Mouse (Mus musculus): Measurements from ENCODE around the gene Tex14. TPM values are rescaled to one million over a fixed set of nuclear protein-coding genes. Genes with fewer than 3 reads are reported as not detected.
A peak's percentile ranks its signal among the peaks of the same experiment; 100 is the strongest.

The Tex14 gene
- polyA plus RNA-seq, 1 experiment from 2014 or later, result 0.36 TPM

DNA sequence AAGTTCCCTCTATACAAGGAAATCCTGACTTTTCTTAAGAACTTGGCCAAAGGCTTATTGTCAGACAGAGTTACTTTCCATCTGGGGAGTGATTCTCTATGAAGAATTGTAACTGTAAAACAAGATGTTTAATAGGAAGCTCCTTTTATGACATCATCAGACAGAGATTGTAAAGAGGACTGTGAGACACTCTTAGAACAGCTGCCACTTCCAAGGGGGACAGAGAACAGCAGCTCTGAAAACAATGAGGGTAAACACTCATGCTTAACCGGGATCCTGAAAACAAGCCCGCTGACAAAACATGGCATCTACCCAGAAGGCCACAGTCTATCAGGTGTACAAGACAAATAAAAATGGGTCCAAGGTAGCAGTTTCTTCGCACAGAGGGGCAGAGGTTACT is 161.6 kb downstream of the Tex14 start, which contains the start of gene Gm11492:
TSS of gene Gm11492 (plus strand) at position 153 of the 400 bp plus-strand sequence.
- 78% methylated on average over 3 of the region's 3 CpGs for WGBS

DNA sequence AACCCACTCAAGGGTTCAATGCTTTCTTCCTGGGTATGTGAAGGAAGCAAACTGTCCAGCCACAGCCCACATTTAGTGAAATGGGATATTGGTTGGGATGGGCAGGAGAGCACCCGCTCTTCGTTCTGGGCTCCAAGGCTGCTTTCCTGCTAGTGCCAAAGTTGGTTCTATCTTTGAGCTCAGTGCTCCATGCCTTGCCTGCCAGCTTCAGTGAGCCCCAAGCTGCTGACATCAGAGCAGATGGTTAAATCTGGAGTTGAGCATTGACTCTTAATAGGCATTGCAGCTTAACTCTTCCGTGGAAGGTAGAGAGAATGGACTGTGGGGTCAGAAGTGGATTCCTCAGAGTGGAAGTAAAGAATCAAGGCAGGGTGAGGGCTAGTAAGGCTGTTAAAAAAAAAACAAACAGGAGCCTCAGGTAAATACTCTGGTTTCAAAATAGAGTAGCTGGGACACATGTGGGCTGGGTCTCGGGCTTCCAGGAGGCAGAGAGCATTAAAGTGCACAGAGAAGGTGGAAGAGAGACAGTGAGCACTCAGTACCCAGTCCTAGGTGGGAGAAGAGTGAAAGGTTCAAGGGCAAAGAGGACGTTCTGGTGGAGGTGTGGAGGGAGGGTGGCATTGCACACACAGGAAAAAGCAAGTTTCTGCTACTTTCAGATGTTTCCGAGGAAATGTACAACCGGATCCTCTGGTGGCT is 163.5 kb downstream of the Tex14 start, which contains the start of gene Sept4:
TSS of gene Sept4 (plus strand) at position 649 of the 699 bp plus-strand sequence.
- no peak for ATAC-seq (ENCODE audit: insufficient read depth, low FRiP score)
- Histone ChIP-seq H3K27ac (ENCODE audit: low read length) (no peak within 1 kb of the TSS), H3K9me3 (replicated peaks; ENCODE audit: control insufficient read depth, low read length) (no peaks in the 10 kb centered on the region), H3K4me1 (ENCODE audit: control insufficient read depth, insufficient read depth, low read length) (no peaks in the 10 kb centered on the region), H3K36me3 (ENCODE audit: control insufficient read depth, insufficient read depth, low read length) (no peaks in the 10 kb centered on the region), H3K27me3 (ENCODE audit: control insufficient read depth, insufficient read depth, low read length) (no peaks in the 10 kb centered on the region), H3K4me2 (ENCODE audit: low read depth, low read length) (no peak within 1 kb of the TSS), H3K9ac (ENCODE audit: low read length) (no peak within 1 kb of the TSS), H3K4me3 (replicated peaks; ENCODE audit: low read length) (no peak within 1 kb of the TSS)
- WGBS, result 70% methylated on average over 7 of the region's 7 CpGs

More for the DNA sequence above, 161.6 kb downstream of the Tex14 start, which contains the start of gene Gm11492:
- Histone ChIP-seq H3K27ac (ENCODE audit: low read length) (no peak within 1 kb of the TSS), H3K4me2 (ENCODE audit: low read depth, low read length) (no peak within 1 kb of the TSS), H3K9me3 (replicated peaks; ENCODE audit: control insufficient read depth, low read length) (no peaks in the 10 kb centered on the region), H3K9ac (ENCODE audit: low read length) (no peak within 1 kb of the TSS), H3K4me3 (replicated peaks; ENCODE audit: low read length) (no peak within 1 kb of the TSS), H3K36me3 (ENCODE audit: control insufficient read depth, insufficient read depth, low read length) (no peaks in the 10 kb centered on the region), H3K4me1 (ENCODE audit: control insufficient read depth, insufficient read depth, low read length) (no peaks in the 10 kb centered on the region), H3K27me3 (ENCODE audit: control insufficient read depth, insufficient read depth, low read length) (no peaks in the 10 kb centered on the region)
- ATAC-seq (ENCODE audit: insufficient read depth, low FRiP score), result no peak

DNA sequence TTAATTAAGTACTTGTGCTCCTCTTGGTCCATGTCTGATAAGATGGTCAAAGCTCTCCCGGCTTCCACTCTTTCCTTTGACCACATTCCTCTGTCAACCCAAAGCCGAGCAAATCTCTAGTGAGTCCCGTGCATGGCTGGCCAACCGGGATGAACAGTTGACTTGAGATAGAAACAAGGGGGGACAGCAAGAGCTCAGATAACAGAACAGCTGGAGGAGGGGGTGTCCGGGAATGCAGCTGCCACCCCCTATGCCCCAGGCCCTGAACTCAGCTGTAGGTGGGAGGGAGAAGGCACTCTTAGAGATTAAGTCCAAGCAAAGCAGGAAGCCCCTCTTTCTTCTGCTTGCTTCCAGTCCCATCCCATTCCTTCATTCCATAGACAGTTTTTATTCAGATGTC is 165.9 kb downstream of the Tex14 start:
- Histone ChIP-seq H3K9ac (ENCODE audit: low read length) (no peak overlapping the region), H3K9me3 (replicated peaks; ENCODE audit: control insufficient read depth, low read length) (no peaks in the 10 kb centered on the region), H3K4me2 (ENCODE audit: low read depth, low read length) (no peak overlapping the region), H3K27ac (ENCODE audit: low read length) (no peak overlapping the region), H3K27me3 (ENCODE audit: control insufficient read depth, insufficient read depth, low read length) (no peaks in the 10 kb centered on the region), H3K36me3 (ENCODE audit: control insufficient read depth, insufficient read depth, low read length) (no peaks in the 10 kb centered on the region), H3K4me1 (ENCODE audit: control insufficient read depth, insufficient read depth, low read length) (no peaks in the 10 kb centered on the region), H3K4me3 (replicated peaks; ENCODE audit: low read length) (no peak overlapping the region)
- 56% methylated on average over 5 of the region's 5 CpGs for WGBS
- no peak for ATAC-seq (ENCODE audit: insufficient read depth, low FRiP score)

DNA sequence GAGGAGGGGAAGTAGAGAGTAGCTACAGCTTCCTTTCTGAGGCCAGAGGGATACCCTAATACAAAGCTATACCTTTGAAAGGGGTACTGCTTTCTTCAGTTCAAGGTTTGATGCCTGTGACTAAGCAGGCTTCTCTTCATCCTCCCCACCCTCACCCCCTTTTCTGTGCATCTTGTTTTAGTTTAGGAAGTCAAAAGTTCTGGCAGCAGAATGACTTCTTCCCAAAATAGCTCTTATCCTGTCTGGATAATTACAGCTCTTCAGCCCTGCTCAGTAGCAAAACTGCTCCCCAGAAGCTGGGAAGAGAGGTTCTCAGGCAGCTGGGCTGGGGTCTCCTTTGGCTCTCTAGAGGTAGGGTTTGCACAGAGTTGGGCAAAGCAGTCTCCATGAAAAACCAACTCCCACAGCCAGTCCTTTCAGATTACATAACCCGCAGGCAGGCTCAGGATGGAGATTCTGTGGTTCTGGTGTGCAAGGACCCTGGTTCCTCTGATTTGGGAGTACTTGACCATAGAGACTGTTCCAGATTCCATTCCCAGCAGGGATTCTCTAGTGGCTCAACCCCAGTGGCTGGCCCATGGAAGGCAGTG is 166.6 kb downstream of the Tex14 start:
- H3K4me1 ChIP-seq (ENCODE audit: control insufficient read depth, insufficient read depth, low read length), result no peaks in the 10 kb centered on the region
- no peak overlapping the region for H3K9ac ChIP-seq (ENCODE audit: low read length)
- H3K27ac ChIP-seq (ENCODE audit: low read length), result no peak overlapping the region
- H3K36me3 ChIP-seq (ENCODE audit: control insufficient read depth, insufficient read depth, low read length), result no peaks in the 10 kb centered on the region
- H3K27me3 ChIP-seq (ENCODE audit: control insufficient read depth, insufficient read depth, low read length), result no peaks in the 10 kb centered on the region
- H3K4me3 ChIP-seq (replicated peaks; ENCODE audit: low read length), result no peak overlapping the region
- ATAC-seq (ENCODE audit: insufficient read depth, low FRiP score), result no peak
- 92% methylated on average over 1 of the region's 1 CpGs for WGBS
- no peaks in the 10 kb centered on the region for H3K9me3 ChIP-seq (replicated peaks; ENCODE audit: control insufficient read depth, low read length)
- H3K4me2 ChIP-seq (ENCODE audit: low read depth, low read length), result no peak overlapping the region

DNA sequence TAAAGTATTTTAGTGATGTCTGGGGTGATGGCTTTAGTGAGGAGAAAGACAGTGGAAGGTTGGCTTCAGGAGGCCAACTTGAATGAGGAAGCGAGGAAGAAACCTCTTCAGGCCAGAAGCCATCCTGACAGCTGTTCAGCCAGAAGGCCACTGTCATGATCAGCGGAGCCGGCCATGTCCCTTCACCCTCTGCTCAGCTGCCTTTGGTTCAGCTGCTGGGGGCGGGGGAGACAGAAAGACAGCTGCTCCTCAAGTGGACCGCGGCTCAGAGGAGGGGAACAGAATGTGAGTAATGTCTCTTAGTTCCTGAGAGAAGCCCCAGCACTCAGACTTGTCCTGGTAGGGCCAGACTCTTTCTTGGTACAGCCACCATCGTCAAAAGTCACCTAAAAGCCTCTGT is 168.9 kb downstream of the Tex14 start:
- H3K4me3 ChIP-seq (replicated peaks; ENCODE audit: low read length), result no peak overlapping the region
- H3K9me3 ChIP-seq (replicated peaks; ENCODE audit: control insufficient read depth, low read length), result no peaks in the 10 kb centered on the region
- 64% methylated on average over 7 of the region's 7 CpGs for WGBS
- no peak overlapping the region for H3K4me2 ChIP-seq (ENCODE audit: low read depth, low read length)
- no peak for ATAC-seq (ENCODE audit: insufficient read depth, low FRiP score)
- H3K9ac ChIP-seq (ENCODE audit: low read length), result no peak overlapping the region
- no peak overlapping the region for H3K27ac ChIP-seq (ENCODE audit: low read length)
- H3K27me3 ChIP-seq (ENCODE audit: control insufficient read depth, insufficient read depth, low read length), result no peaks in the 10 kb centered on the region
- no peaks in the 10 kb centered on the region for H3K36me3 ChIP-seq (ENCODE audit: control insufficient read depth, insufficient read depth, low read length)
- peaks cover 5% of the 10 kb centered on the region; the same call in 1 of the 2 replicates for H3K4me1 ChIP-seq (ENCODE audit: control insufficient read depth, insufficient read depth, low read length)

DNA sequence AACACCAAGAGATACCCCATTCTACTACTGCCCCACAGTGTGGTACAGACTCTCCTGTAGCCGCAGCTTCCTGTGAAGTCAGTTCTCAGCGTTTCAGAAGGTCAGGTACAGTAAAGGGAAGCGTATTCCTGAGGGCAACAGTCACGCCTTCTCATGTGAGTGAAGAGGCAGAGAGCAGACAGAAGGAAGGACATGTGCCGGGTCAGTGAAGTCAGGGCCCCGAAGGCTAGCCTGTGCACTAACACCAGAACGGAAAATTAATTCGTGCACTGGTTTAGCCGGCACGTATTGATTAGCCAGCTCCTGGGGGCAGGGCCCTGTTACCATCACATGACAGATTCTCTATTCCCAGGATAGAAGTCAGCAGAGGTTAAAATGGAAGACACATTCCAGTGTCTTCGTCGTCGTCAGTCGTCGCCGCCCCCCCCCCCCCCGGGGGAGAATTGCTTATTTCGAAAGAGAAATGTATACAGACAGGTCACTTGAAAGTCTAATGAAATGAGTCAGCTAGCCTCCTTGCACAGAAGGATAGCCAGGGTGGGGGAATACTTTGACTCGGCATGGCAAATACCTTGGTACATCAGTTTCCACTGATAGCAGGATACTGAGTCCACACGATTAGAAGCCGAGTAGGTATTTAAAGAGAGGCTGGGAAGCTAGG is 169.8 kb downstream of the Tex14 start:
- no peak overlapping the region for H3K4me3 ChIP-seq (replicated peaks; ENCODE audit: low read length)
- no peak overlapping the region for H3K4me2 ChIP-seq (ENCODE audit: low read depth, low read length)
- H3K4me1 ChIP-seq (ENCODE audit: control insufficient read depth, insufficient read depth, low read length), result peaks cover 5% of the 10 kb centered on the region; the same call in 1 of the 2 replicates
- no peaks in the 10 kb centered on the region for H3K27me3 ChIP-seq (ENCODE audit: control insufficient read depth, insufficient read depth, low read length)
- H3K9ac ChIP-seq (ENCODE audit: low read length), result no peak overlapping the region
- 58% methylated on average over 21 of the region's 21 CpGs for WGBS
- no peaks in the 10 kb centered on the region for H3K9me3 ChIP-seq (replicated peaks; ENCODE audit: control insufficient read depth, low read length)
- H3K27ac ChIP-seq (ENCODE audit: low read length), result no peak overlapping the region
- ATAC-seq (ENCODE audit: insufficient read depth, low FRiP score), result no peak
- no peaks in the 10 kb centered on the region for H3K36me3 ChIP-seq (ENCODE audit: control insufficient read depth, insufficient read depth, low read length)

DNA sequence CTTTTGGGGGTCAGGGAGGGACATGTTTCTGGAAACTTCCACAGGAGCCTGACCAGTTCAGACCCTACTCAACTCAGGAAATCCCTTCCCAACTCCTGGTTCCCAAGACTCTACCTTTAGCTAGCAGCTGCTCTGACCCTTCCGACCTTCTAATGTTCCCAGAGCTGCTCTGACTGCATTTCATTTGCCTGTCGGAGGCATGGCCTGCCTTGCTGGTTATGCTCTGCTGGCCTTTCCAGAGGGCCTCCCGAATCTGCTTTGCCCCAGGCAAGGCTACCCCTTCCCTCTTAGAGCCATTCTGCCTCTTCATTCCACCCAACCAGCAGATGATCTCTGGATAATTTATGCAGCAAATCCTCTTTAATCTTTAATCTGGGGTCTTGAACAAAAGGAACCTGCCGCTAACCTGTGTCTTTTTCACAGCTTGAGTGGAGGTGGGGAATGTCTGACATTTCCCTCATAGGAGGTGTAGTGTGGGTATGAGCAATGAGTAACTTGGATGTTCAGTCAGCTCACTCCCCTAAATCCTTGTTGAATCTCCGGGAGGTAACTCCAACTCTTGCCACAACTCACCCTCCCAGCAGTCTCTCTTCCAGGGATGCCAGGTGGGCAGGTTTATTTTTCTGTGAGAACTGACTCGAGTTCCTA is 172.9 kb downstream of the Tex14 start:
- H3K9ac ChIP-seq (ENCODE audit: low read length), result peak overlapping the region; percentile 64; the same call in 1 of the 2 replicates
- 27% methylated on average over 6 of the region's 6 CpGs for WGBS
- no peak for ATAC-seq (ENCODE audit: insufficient read depth, low FRiP score)

DNA sequence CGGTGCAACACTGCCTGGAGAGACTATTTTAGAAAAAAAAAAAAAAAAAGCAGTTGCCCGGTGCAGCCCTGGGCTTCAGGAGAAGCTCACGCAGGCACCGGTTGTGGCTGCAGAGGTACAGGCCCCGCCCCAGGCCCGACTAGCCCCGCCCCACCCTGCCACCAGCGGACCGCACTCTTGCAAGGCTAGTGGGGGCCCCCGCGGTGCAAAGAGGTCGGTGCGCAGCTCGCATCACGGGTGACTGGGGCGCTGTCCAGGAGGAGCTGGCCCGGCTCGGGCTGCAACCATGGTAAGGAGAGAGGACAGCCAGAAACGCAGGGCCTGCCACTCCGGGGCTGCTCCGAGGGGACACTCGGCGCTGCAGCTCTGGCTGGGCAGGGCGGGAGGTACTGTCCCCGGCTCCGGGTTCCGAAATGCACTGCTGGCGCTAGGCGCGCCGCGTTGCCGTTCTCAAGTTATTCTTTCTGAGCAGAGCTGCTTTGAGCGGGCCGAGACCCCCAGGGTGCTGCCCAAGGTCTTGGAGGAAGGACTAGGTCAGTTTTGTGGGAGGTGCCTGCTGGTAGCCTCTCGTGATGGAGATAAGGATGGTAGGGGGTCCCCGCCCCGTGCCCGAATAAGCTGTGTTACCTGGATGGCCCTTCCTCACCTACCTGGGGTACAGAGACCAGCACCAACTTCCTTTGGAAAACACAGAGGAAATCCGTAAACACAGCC is 173.5 kb downstream of the Tex14 start:
- peak; percentile 79 for ATAC-seq (ENCODE audit: insufficient read depth, low FRiP score)
- H3K27ac ChIP-seq (ENCODE audit: low read length), result peak overlapping the region; percentile 29; the same call in 1 of the 2 replicates
- peak overlapping the region; percentile 56 for H3K4me3 ChIP-seq (replicated peaks; ENCODE audit: low read length)
- no peaks in the 10 kb centered on the region for H3K27me3 ChIP-seq (ENCODE audit: control insufficient read depth, insufficient read depth, low read length)
- H3K36me3 ChIP-seq (ENCODE audit: control insufficient read depth, insufficient read depth, low read length), result no peaks in the 10 kb centered on the region
- peaks cover 5% of the 10 kb centered on the region; the same call in 1 of the 2 replicates for H3K4me1 ChIP-seq (ENCODE audit: control insufficient read depth, insufficient read depth, low read length)
- under 1% methylated on average over 40 of the region's 40 CpGs for WGBS
- H3K9me3 ChIP-seq (replicated peaks; ENCODE audit: control insufficient read depth, low read length), result no peaks in the 10 kb centered on the region
- H3K4me2 ChIP-seq (ENCODE audit: low read depth, low read length), result peak overlapping the region; percentile 83
- H3K9ac ChIP-seq (ENCODE audit: low read length), result peak overlapping the region; percentile 64

More for the DNA sequence above, 172.9 kb downstream of the Tex14 start:
- Histone ChIP-seq H3K4me2 (ENCODE audit: low read depth, low read length) (peak overlapping the region; percentile 83), H3K4me1 (ENCODE audit: control insufficient read depth, insufficient read depth, low read length) (peaks cover 5% of the 10 kb centered on the region; the same call in 1 of the 2 replicates), H3K9me3 (replicated peaks; ENCODE audit: control insufficient read depth, low read length) (no peaks in the 10 kb centered on the region), H3K27me3 (ENCODE audit: control insufficient read depth, insufficient read depth, low read length) (no peaks in the 10 kb centered on the region), H3K4me3 (replicated peaks; ENCODE audit: low read length) (peak overlapping the region; percentile 56), H3K36me3 (ENCODE audit: control insufficient read depth, insufficient read depth, low read length) (no peaks in the 10 kb centered on the region), H3K27ac (ENCODE audit: low read length) (no peak overlapping the region)

Measured in stomach, embryonic 16.5 days (tissue).